Mouse (Mus musculus) layer of hippocampus, postnatal 14 days (tissue): ENCODE data around the gene Dusp14. TPM values are rescaled to one million over a fixed set of nuclear protein-coding genes. Genes with fewer than 3 reads are reported as not detected.

Source experiments
- DNase-seq, 2 experiments: peaks; one replicate each; pipeline ENCODE4 v3.0.0; 2021 to 2022; ENCODE audit warnings: low spot score in 2 of 2, mixed read lengths in 1 of 2
- long read RNA-seq, 2 experiments: library from polyadenylated mRNA; stranded (forward); transcript quantifications; one replicate each; pipeline ENCODE4 v2.0.0; 2021
- total RNA-seq, 2 experiments: library from RNA; stranded (reverse); gene quantifications; 2 replicates each; pipeline ENCODE4 v1.2.3; 2021

Gene Dusp14
- 10 to 100 TPM; 22.5 to 22.9 TPM for total RNA-seq
- long read RNA-seq, experiment 1, transcript Dusp14-202 (3 exons, 1,447 nt), result major isoform, 9 of 15 reads
- long read RNA-seq, experiment 1, partial matches to known transcripts, result 1 of 15 reads
- long read RNA-seq, experiment 1, other reads (novel, unspliced or antisense), result 0 of 15 reads
- long read RNA-seq, experiment 2, transcript Dusp14-202 (3 exons, 1,447 nt), result major isoform, 20 of 30 reads
- long read RNA-seq, experiment 2, transcript Dusp14-203 (3 exons, 1,082 nt), result minor isoform, 5 of 30 reads
- long read RNA-seq, experiment 2, partial matches to known transcripts, result 2 of 30 reads
- long read RNA-seq, experiment 2, other reads (novel, unspliced or antisense), result 3 of 30 reads

DNA sequence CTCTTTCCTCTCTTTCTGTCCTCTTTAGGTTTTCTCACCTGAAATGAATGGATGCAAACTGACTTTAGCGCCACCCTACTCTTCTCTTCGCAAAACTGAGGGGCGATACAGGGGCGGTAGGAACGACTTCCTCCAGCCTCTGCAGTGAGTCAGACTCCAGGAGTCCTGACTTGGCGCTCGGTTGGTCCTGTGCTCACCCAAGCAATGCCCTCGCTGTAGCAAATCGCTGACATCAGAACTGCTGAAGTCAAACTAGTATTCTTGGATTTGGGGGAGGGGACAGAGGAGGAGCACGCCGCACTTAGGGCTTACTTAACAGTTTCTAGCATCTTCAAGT, at the start of gene Dusp14:
TSS of gene Dusp14 (minus strand) at position 228 of the 337 bp plus-strand sequence.
- no peak for DNase-seq

DNA sequence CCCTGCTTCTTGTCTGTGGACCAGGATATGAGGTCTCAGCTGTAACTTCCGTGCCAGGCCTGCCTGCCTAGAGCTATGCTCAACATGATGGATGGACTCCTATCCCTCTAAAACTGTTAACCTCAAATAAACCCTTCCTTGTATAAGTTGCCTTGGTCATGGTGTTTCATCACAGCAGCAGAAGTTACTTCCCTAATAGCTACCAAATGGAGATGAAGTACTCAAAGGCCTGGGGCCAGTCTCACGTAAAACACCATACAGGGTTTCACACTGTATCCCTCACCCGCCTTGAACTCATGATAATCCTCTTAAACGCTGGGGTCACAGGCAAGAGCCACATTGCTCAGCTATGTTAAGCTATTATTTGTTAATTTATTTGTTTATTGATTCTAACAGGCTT, 48.4 kb upstream of the Dusp14 start:
- no peak for DNase-seq

DNA sequence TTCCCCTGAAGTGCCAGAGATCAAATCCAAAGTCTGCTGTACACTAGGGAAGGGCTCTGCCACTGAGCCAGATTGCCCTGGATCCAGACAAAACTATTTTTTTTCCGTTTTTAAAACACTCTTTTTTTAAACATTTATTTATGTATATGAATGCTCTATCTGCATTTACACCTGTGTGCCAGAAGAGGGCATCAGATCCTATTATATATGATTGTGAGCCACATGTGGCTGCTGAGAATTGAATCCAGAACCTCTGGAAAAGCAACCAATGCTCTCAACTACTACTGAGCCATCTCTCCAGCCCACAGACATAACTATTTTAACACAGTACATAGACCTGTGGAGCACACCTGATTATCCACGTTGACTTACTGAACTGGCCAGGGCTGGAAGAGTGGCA, 47.2 kb upstream of the Dusp14 start:
- no peak for DNase-seq

DNA sequence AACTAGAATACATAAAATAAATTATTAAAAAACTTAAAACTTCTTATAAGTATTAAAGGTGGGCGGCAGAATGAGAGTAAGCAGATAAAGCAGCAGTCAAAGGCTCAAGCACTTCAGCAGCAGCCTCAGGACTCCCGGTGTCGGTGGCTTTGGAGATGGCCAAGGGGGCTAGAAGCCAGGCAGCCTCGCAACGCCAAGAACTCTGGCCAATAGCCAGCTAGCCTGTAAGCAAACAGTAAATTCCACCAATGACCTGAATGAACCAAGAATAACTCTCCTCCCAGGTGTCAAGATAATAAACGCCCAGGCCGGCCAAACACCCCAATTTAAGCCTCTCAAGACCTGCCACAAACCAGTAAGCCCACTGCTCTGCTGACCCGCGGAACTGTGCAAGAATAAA, 46.6 kb upstream of the Dusp14 start:
- no peak for DNase-seq

DNA sequence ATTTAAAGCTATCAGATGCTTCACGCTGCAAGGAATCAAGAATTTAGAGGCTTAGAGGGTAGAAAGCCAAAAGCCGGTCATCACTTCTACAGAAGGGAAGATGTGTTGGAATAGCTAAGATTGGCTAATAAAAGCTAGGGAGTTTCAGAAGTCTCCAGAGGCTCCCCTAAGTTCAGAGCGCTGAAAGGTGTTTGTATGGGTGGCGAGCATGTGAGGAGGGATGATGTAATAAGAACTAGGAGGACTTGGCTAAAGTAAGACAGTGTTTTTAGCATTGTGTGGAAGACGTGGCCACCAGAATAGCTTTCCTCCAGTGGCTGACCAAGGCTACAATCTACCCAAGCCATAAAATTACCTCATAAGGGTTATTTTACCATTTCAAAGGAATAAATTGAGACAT, 44.6 kb upstream of the Dusp14 start:
- DNase-seq, result no peak

DNA sequence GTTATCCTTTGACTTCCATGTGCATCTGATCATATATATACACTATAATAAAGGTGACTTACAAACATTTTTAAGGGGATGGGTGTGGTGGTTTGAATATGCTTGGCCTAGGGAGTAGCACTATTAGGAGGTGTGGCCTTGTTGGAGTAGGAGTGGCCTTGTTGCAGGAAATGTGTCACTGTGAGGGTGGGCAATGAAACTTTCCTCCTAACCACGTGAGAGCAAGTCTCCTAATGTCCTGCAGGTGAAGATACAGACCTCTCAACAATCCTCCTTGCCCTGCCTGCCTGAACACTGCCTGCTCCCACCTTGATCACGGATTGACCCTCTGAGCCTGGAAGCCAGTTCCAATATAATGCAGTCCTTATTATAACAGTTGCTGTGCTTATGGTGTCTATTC, 38.1 kb upstream of the Dusp14 start:
- no peak for DNase-seq

DNA sequence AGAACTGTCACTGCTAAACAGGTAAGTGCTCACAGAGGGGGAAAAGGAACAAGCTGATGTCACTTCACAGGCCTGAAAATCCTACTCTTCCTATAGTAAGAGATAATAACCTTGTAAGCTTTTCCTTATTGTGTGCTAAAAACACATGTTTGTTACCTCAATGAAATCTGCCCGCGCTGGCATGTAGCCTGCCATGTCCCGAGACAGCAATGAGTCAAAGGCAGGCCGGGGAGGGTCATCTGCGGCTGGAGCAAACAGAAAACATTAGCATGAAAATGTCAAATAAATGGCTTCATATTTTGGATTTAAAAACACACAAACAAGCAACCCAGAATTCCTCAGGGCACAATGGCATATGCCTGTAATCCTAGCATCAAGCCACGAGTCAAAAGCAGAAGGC, 35.0 kb upstream of the Dusp14 start:
- no peak for DNase-seq

DNA sequence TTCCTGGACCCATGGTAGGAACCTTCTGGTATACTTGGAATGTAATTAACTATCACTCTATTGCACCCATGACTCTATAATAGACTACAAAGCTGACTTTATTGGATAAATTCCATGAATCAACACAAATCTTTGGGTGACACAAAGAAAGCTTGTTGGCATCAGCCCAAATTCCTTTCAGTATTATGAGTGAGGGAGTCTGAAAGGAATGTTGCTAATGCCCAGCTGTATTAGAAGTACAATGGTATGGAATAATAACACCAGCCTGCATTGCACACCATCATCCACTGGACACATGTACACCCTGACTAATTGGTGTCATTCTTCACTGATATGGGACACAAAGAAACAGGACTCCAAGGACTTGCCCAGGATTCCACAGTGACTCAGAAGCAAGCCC, 32.1 kb upstream of the Dusp14 start:
- DNase-seq, result no peak

DNA sequence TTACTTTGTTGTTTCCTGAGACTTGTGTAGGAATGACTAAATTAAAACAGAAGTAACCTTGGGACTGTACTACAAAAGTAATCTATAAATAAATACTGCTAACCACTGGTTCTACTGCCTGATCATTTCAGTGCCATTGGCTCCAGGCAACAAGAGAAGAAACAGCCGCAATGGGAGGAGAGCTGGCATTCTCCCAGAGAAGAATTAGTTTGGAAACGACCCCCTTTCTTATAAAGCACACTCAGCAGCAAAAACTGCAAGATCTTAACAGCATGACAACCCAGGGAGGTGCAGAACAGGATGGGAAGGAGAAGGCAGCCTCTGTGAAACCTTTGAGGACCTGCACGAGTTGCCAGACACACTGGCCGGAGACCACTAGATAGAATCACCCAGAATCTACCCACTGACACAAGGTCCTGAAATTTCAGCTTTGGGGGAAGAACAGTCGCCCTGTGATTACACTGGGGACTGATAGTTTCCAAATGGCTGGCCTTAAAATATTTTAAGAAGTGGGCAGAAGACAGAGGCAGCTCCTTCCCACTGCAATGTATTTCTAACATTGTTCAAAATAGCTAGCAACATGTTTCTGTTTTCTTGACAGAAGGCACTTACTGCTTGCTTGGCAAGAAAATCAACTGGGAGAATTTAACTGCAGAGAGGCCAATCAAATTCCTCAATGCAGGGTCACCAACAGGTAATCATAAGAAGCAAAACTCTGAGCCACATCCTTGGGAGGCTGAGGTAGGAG, 28.4 kb upstream of the Dusp14 start:
- DNase-seq, result peak; percentile 15 to 23

DNA sequence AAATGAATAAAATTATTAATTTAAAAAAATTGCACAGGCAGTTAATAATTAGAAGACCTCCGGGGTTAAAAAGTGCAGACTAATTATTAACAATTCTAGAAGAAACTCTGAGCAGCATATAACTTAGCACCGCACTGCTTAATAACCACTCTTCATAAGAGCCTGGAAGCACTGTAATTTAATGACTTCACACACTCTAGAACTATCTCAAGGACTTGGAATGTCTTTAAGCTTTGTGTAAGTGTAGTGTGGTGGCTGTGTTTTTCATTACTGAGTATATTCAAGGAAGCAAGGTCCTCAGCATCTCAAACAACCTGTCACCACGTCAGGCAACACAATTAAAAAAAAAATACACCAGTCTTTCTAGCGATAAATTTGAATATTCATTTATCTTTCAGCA, 26.0 kb upstream of the Dusp14 start:
- no peak for DNase-seq

DNA sequence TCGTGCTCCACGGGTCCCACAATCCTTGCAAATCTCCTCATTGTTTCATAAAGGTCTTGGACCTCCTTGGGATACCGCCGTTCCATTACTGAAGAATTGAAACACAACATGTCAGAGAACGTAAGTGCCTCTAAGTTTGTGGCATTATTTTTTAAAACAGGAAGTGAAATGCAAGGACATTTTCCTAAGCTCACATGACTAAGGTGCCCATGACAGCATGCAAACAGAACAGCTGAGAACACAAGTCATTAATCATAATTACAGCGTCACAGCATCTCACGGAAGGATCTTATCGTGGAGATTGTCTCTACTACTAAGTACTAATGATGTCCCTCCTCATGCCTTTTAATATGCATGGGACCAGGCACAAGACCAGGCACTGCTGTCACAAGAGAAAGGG, 21.5 kb upstream of the Dusp14 start:
- DNase-seq, result no peak

DNA sequence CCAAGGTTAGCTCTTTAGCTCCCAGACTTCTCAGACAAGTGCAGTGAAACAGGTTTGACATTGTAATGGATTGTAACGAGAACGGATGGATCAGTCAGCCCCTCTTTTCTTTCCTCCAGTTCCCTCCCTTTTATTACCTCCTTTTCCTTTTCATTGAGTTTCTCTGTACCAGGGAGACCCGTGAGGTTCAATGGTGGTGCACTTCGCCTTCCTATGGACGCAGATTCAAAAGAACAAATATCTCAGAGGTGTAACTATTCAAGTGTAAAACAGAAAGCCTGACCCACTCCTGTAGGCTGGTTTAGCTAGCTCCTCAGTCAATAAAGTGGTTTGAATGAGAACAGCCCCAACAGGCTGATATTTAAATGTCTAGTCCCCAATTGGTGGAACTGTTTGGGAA, 12.8 kb upstream of the Dusp14 start:
- no peak for DNase-seq

DNA sequence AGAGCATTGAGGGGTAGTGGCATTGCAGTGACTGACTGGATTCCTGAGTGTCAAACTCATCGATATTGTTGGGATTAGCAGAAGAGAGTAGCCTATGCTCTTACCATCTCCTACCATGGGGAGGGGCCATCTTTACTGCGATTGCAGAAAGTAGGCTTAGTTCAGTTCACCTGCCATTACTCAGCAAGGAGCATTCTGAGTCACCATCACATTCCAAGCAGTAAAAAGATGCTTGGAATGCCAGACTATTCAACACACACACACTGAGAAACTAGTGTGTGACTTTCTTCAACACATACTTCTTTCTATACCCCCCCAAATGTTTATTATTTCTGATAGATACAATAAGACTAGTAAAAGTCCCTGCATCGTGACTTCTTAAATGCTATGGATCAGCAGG, 11.3 kb upstream of the Dusp14 start:
- DNase-seq, result no peak

DNA sequence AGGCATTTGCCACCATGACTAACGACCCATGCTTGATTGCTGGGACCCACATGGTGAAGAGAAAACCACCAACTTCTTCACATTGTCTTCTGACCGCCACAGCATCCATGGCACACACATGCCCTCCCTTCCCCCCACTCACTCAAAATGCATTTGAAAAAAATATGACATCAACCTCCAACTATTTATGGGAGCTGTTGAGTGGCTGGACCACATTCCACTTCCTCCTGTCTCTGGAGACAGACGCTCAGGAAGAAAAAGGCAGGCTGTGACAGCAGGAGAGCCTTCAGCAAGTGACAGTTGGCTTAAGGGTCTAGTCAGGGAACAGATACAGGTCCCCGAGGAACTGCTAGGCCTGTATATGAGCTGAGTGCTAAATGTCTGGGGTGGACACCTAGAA, 10.8 kb upstream of the Dusp14 start:
- no peak for DNase-seq

DNA sequence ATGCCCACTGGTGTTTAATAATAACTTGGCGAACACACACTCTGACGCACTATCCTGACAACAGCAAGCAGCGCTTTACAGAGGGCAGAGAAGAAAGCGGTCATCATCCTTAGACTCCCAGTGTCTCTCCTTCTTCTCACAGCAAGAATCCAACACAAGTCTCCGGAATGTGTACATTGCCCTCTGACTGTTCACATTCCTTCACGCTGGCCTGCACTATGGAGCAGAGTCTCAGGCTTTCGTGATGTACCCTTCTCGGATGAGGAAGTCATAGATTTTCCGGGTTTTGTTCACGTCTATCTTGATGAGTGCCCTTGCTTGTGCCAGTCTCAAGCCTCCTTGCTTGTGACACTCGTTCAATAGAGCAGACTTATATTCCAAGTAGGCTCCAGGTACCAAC, 10.3 kb upstream of the Dusp14 start:
- DNase-seq, result no peak

DNA sequence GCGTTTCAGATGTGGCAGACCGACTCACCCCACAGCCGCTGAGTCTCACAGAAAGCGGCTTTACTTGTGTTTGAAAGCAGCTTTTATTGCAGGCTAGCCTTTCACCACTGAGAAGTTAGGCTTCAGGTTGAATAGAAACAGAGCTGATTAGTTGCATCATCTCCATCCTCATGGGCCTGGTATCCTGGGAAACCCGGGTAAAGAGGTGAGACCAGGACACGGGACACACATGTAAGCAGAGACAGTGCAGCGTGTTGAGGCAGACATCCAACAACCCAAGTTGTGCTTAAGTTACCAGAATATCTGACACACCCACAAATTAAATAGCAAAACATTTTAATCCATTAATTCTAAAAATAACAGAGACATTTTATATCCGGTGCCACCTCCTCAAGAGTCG, 9.5 kb upstream of the Dusp14 start:
- no peak for DNase-seq

DNA sequence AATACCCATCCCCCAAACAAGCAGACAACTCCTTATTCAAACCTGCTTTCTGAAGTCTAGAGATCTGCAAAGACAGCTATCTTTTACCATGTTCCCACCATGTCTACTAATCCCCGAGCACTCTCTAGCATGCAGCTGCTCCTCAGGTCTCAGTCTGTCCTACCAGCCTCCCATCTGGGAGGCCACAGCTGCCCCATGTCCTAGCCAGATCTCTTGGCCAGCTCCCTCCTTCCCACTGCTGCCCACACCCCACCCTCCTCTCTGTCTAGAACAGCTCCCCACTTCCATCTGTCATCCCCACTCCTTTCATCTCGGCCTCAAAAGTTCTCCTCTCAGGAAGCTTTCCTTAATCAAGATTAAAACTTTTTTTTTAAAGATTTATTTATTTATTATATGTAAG, 7.9 kb upstream of the Dusp14 start:
- no peak for DNase-seq

DNA sequence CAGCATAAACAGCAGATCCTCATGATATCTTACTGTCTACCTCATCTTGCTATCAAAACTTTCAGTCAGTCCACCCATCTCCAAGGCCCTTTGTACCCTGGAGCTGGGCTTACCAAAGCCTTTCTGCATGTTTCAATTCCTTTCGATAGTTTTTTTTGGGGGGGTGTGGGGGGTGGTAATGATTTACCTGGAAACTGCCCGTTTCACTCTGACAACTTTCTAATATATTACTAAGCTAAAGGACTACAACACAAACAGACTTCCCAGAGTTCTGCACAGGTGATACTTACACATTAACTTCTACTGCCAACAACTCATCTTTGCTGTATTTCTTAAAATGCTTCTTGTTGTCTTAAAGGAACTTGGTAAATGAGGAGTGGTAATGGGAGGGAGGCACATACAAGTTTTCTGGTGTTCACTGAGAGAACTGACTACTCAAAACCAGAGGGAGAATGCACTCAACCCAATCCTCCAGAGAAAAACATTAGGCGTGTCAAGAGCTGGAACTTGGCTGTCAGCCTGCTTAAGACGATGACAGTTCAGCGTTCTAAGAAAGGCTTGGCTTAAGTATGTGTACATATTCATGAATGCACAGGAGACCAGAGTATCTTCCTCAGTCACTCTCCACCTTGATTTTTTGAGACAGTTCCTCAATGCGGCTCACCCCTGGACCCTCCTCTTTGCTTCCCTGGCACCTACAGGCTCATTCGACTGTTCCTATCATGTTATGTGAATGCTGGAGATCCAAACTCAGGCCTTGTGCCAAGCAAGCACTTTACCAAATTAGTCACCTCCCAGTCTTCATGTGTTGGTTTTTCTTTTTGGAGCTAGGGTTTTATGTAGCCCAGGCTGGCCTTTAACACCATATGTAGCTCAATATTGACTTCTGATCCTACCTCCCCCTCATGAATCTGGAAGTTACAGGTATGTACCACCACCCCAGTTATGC, 5.0 kb upstream of the Dusp14 start:
- no peak for DNase-seq

DNA sequence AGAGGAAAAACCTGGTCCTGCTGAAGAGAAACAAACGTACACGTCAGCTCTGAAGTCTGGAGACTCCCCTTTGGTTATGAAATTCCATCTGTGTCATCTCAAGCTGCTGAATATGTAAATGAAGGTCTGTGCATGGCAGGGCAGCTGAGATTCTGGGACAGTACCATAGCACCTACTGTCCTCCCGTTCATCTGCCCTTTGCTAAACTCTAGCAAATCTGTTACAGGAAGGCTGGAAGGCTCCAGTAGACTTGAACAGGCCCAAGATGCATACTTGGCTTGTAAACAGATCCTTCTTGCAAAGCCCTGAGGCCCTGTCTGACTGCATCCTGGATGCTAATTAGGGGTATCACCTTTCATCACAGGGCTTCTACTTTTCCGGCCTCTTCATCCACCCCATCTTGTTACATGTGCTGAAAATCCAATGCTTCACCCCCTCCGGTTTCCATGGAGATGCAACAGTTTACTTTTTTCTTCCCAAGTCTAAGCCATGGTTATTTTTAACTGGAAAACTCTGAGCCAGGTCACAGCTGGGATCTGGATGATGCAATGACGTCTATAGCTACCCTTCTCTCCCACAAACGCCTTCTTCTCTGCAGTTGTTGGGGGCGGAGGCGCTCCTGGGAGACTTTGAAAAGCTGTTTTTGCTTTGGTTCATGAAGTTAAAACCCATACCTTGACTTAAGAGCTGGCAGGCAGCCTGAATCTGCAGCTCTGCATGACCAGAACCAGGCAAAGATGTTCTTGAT, 4.0 kb upstream of the Dusp14 start:
- no peak for DNase-seq

DNA sequence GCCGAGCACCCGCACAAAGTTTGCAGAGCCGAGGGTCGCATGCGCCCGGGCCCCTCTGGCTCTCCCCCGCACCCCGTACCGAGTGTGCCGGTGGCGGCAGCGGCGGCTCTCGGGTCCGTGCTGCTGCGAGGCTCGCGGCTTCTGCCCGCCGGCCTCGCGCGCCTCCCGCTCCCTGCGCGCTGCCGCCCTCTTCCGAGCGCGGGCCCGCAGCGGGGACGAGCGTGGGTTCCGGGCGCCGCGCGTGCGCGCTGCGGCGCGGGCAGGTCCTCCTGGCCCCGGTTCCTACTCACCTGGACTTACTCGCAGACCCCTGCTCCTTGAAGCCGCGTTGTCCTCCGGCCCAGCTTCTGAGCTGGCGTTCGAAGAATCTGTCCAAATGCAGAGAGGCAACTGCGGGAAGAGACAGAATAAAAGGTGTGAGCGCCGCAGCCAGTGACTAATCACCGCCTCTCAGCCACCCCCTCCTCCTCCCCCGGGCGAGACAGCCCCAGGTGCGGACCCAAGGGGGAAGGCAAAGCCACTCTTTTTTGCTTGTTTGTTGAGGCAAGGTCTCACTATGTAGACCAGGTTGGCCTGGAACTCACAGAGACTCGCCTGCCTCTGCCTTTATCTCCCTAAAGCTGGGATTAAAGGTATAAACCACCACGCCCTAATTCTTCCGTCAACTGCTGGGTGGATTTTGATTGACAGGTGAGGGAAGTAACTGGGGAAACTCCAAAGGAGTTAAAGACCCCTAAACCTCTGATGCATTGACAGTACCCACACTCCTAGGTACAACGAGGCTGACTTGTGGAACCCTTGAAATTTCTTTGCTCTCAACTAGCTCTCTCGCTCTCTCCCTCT, 649 bp downstream of the Dusp14 start:
- DNase-seq, result no peak
